Mouse (Mus musculus) thymus, adult 18-20 months (tissue): ENCODE results near the gene Rprml.

Source experiments
- DNase-seq, 2 experiments: peaks; one replicate each; pipeline ENCODE4 v3.0.0; 2022; ENCODE audit warnings: mixed read lengths in 2 of 2

Gene Rprml

GRCm38 (mm10) chr11:103666181-103666906, 17.0 kb downstream of the Rprml start:
- DNase-seq: no peak

DNA sequence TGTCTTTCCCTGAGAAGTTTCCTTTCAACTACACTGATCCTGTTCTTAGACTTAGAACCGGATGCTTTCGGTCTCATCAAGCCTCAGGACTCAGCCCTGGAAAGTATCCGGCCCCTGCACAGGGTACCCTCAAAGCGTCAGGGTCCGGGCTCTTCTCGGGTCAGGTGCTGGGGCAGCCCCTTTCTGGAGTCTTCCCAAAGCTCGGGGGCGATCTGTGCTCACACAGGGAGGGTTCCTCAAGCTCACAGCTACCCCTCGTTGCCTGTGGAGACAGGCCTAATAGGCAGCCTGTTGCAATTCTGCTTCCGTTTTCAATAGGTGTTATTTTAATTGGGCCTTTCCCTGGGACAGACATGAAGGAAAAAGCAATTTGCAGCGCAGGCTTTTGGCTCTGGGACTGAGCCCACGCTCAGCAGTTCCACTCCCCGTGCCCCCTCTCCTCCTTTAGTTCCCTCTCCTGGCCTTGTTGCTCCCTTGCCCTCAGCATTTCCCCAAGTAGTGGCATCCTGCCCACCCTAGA, 17.6 kb downstream of the Rprml start:
- no peak for DNase-seq

DNA sequence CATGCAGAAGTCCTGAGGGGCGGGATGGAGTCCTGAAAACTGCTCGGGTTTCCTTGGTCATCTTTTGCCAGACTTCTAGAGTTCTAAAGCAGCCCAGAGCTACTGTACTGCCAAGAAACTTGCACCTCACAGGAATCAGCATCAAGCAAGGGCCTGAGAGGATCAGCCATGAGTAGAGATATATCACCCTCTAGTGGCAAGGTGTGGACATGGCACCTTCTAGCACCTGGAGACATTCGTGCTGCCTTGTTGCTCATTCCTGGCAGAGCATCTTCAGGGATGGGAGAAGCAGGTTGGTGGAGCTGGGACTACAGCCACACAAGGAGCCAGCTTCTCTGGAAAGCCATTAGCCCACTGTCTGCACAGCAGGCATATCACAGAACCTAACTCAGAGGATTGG, 26.2 kb downstream of the Rprml start:
- peak in 1 of 2 experiments; percentile 6 for DNase-seq

DNA sequence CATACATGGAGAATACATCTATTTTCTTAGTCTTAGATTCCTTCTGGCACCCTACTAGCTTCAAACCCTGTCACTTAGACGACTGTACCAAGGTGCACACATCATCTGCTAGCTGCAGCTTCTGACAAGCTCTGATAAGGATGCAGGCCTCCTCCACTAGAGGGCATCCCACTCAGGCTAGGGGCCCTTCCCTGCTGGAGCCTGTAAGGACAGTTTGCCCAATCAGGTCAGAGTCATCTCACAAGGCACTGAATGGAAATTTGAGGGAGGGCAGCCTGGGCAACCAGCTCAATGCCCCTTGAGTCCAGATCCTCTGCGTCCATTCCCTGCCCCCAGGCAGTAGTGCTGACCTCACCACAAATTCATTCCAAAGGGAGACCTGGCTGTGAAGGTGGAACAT, 27.7 kb downstream of the Rprml start:
- DNase-seq: peak; percentile 17 to 18

DNA sequence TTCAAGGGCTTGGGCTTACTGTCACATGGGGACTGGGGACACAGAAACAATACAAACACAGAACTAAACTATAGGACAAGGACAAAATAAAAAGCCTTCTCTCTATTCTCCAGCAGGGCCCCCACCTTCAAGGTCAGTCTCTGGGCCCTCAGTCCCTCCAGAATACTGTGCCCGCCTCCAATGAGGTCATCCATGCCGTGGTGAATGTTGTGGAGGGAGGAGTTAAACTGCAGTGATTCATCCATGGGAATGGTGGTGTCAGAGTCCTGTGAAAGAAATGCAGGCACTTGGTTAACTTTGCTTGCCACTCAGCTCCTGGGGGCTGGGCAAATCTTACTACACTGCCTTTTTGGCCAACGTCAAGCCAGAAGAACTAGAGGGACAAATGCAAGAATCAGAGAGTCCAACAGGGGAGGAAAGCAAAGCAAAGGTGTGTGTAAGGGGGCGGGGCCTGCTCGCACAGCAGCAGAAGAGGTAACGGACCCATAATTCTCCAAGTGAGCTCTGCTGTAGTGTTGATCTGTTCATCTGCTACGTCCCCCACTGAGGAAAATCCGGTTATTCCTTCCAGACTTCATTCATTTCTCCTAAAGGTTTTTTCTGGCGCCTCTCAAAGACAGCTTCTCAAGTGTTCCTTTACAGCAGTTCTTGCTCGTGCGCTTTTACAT, 34.4 kb downstream of the Rprml start:
- DNase-seq: no peak

DNA sequence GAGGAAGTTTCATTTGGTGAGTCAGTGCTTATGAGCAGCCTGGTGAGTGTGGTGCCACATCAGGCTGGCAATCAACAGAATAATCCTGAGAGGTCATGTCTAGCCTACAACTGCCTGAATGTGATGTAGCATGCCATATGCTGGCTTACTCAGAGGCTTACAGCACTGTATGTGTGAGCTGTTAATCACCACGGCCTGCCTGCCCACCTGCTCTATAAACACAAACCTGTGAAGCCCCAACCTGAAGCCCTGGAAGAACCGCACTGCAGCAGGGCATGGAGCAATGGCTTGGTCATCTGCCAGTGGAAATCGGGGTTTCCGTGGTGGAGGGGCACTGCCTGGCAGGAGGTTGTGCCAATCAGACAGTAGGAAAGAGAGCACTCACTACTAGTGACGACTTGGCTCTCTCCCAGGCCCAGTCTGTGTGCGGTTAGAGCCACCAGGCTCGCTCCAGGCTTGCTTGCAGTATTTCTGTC, 35.9 kb downstream of the Rprml start:
- DNase-seq: no peak

- no peak for DNase-seq
Observed at GRCm38 (mm10) chr11:103686706-103687105, 37.3 kb downstream of the Rprml start.

GRCm38 (mm10) chr11:103688271-103688979, 39.1 kb downstream of the Rprml start:
- no peak for DNase-seq

DNA sequence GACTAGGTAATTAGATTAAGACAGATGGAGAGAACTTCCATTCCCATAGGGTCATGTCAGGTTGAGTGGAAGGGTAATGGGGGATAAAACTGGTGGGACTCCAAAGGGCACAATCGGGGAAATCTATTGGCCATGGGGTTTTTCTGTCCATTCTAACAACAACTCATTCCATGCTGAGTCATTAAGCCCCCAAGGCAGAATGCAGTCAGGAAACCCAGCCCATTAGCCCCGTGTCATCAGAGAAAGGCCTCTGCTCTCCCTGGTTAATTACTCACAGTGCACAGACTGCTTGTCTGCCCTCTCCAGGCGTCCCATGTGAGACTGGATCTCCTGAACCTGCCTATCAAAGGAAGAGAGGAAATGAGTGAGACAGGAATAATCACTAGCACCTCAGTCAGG, 39.6 kb downstream of the Rprml start:
- DNase-seq: no peak

GRCm38 (mm10) chr11:103691036-103691435, 41.7 kb downstream of the Rprml start:
- no peak for DNase-seq

- no peak for DNase-seq
Observed at GRCm38 (mm10) chr11:103693241-103693640, 43.9 kb downstream of the Rprml start.

GRCm38 (mm10) chr11:103696851-103697564, 47.6 kb downstream of the Rprml start:
- DNase-seq: no peak

- DNase-seq: peak; percentile 85 to 86
Observed at GRCm38 (mm10) chr11:103697565-103698176, 48.3 kb downstream of the Rprml start, which contains the start of gene Gosr2. Gene Gosr2, minus strand, starts transcription at chr11:103697898.

DNA sequence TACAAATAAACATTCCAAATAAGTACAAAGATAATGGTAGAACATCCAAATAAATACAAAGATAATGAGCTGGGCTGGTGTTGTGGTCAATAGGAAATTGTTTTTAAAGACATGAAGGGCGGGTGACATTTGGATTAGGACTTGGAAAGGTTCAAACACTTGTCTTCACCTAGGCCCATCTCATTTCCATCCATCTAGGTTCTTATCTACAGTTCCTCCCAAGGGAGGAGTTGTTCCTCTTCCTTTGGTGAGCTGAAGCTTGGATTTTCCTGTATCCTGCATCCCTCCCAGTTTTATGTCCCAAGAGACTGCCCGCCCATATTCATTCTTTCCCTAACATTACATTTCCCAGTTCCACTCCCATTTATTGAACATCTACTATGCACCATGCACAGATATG, 48.9 kb downstream of the Rprml start:
- DNase-seq: no peak
